Mouse (Mus musculus) brain, embryonic 14.5 days (tissue): ENCODE results near the gene Cd164.

Source experiments
- CTCF ChIP-seq: fragments of 200-500 bp; IDR thresholded peaks from 2 replicates; pipeline ENCODE4 v1.5.1; 2012; ENCODE audit warnings: inconsistent platforms, mild to moderate bottlenecking, moderate library complexity, borderline replicate concordance; ENCODE audit not compliant: insufficient read depth, insufficient read length; ENCODE audit errors: extremely low read depth
- POLR2A ChIP-seq: fragments of 200-500 bp; IDR thresholded peaks from 2 replicates; pipeline ENCODE4 v1.6.1; 2012; ENCODE audit warnings: mild to moderate bottlenecking, inconsistent platforms, borderline replicate concordance; ENCODE audit not compliant: poor library complexity, insufficient read depth, insufficient read length, severe bottlenecking; ENCODE audit errors: extremely low read depth

GRCm38 (mm10) chr10:41538986-41539385 lies 19.8 kb downstream of the Cd164 start:
- TF ChIP-seq CTCF (no peak), POLR2A (no peak)
